Mouse (Mus musculus) G1E (cell line): ENCODE data around the gene Rbm4b. TPM values are rescaled to one million over a fixed set of nuclear protein-coding genes. Genes with fewer than 3 reads are reported as not detected.
"Not testable (repeated sequence)": the region's sequence is repeated elsewhere in the genome, so short reads cannot be mapped to it uniquely, and the experiment has no call there.

Experiments used
- ATAC-seq: 2 replicates; pipeline ENCODE4 v1.8.0; 2016; ENCODE audit warnings: mild to moderate bottlenecking; ENCODE audit not compliant: insufficient number of reproducible peaks, poor library complexity, low FRiP score, severe bottlenecking; ENCODE audit errors: extremely low read depth
- DNase-seq: peaks from one replicate; pipeline ENCODE4 v3.0.0; 2012; ENCODE audit warnings: low spot score
- H3K27me3 ChIP-seq: 2 replicates; pipeline ENCODE4 v1.6.1; 2012; ENCODE audit warnings: mild to moderate bottlenecking, low read length, inconsistent platforms; ENCODE audit not compliant: insufficient read depth
- H3K36me3 ChIP-seq: replicated peaks from 2 replicates; pipeline ENCODE3; 2012; ENCODE audit warnings: mild to moderate bottlenecking, inconsistent platforms
- H3K4me1 ChIP-seq: 2 replicates; pipeline ENCODE4 v1.6.1; 2012; ENCODE audit warnings: low read depth, low read length, inconsistent platforms, mixed read lengths; ENCODE audit not compliant: insufficient read depth
- H3K4me3 ChIP-seq: 2 replicates; pipeline ENCODE4 v1.5.1; 2012; ENCODE audit warnings: low read depth, mild to moderate bottlenecking, inconsistent platforms, low read length, moderate library complexity, mixed read lengths
- H3K9me3 ChIP-seq: replicated peaks from 2 replicates; pipeline ENCODE4 v1.6.1; 2012; ENCODE audit warnings: inconsistent platforms
- CTCF ChIP-seq: IDR thresholded peaks from 2 replicates; pipeline ENCODE4 v1.5.1; 2012; ENCODE audit warnings: low read depth, low read length, inconsistent platforms, mixed read lengths
- GATA1 ChIP-seq: IDR thresholded peaks from 2 replicates; pipeline ENCODE4 v1.6.1; 2012; ENCODE audit warnings: borderline replicate concordance, low read length, inconsistent platforms, mixed read lengths
- GATA2 ChIP-seq: IDR thresholded peaks from 2 replicates; pipeline ENCODE4 v1.6.1; 2012; ENCODE audit warnings: low read depth, low read length, inconsistent platforms, borderline replicate concordance
- POLR2AphosphoS5 ChIP-seq: IDR thresholded peaks from 2 replicates; pipeline ENCODE4 v1.6.1; 2012; ENCODE audit warnings: low read depth, low read length, inconsistent platforms; ENCODE audit not compliant: insufficient replicate concordance
- TAL1 ChIP-seq: conservative IDR thresholded peaks from 2 replicates; pipeline ENCODE4 v1.6.1; 2012; ENCODE audit warnings: low read depth, low read length, inconsistent platforms, mixed read lengths
- polyA plus RNA-seq: library from polyadenylated mRNA; stranded (reverse); fragments of >175 nt; gene quantifications from 2 replicates; pipeline ENCODE4 v1.2.3, GENCODE M21; 2012
- total RNA-seq, 2 experiments: library from RNA; stranded (forward) in 1 of 2; stranded (reverse) in 1 of 2; fragments of 200-1000 nt in 1 of 2; fragments of >200 nt in 1 of 2; fragmentation: Nextera tagmentation in 1 of 2; gene quantifications; 2 replicates each; pipeline ENCODE4 v1.2.3; 2014 to 2017

Gene Rbm4b
- total and polyA plus RNA-seq, 3 experiments: 5.1 to 20.7 (median 9.8) TPM

GRCm38 (mm10) chr19:4810746-4811062 is 54.4 kb downstream of the Rbm4b start:
- Histone ChIP-seq H3K4me3 (peak overlapping the region; percentile 99), H3K27me3 (no peaks in the 10 kb centered on the region), H3K9me3 (0 out of 2 replicates have a peak, but pooled peaks cover 3% of the 10 kb centered on the region), H3K4me1 (peaks cover 36% of the 10 kb centered on the region), H3K36me3 (peaks cover 27% of the 10 kb centered on the region)
- no peak for DNase-seq
- no peak for ATAC-seq
- TF ChIP-seq POLR2AphosphoS5: no peak
- TF ChIP-seq CTCF: no peak
- TF ChIP-seq TAL1: no peak
- TF ChIP-seq GATA2: no peak
- TF ChIP-seq GATA1: no peak

GRCm38 (mm10) chr19:4811063-4811908 is 55.0 kb downstream of the Rbm4b start, which contains the start of the genes Gm21992 and Rbm14:
Gene Gm21992 (minus strand): TSS chr19:4811612.
Gene Rbm14 (minus strand): TSS chr19:4811634.
- H3K4me1 ChIP-seq: peaks cover 30% of the 10 kb centered on the region
- peak; percentile 99 for DNase-seq
- 0 out of 2 replicates have a peak, but pooled peaks cover 3% of the 10 kb centered on the region for H3K9me3 ChIP-seq
- H3K4me3 ChIP-seq: peak within 1 kb of the TSS; percentile 99
- ATAC-seq: peak; percentile 96
- TF ChIP-seq TAL1 (no peak), POLR2AphosphoS5 (peak; percentile 60; the same call in 1 of the 2 replicates)
- H3K27me3 ChIP-seq: no peaks in the 10 kb centered on the region
- H3K36me3 ChIP-seq: peaks cover 22% of the 10 kb centered on the region

- no peaks in the 10 kb centered on the region for H3K27me3 ChIP-seq
- peaks cover 26% of the 10 kb centered on the region for H3K4me1 ChIP-seq
- peak overlapping the region; percentile 99 for H3K4me3 ChIP-seq
- ATAC-seq (no peak), DNase-seq (no peak)
- TF ChIP-seq GATA2: no peak
- TF ChIP-seq CTCF: no peak
- TF ChIP-seq TAL1: no peak
- no peak for TF ChIP-seq GATA1
- TF ChIP-seq POLR2AphosphoS5: no peak
- H3K36me3 ChIP-seq: peaks cover 17% of the 10 kb centered on the region
- 0 out of 2 replicates have a peak, but pooled peaks cover 3% of the 10 kb centered on the region for H3K9me3 ChIP-seq
Measured at GRCm38 (mm10) chr19:4811909-4812242, 55.6 kb downstream of the Rbm4b start.

- ATAC-seq, H3K9me3 ChIP-seq, H3K27me3 ChIP-seq, DNase-seq: not testable (repeated sequence)
- Histone ChIP-seq H3K4me3 (peak overlapping the region; percentile 99), H3K36me3 (peaks cover 13% of the 10 kb centered on the region), H3K4me1 (peaks cover 22% of the 10 kb centered on the region)
Measured at GRCm38 (mm10) chr19:4812334-4812949, 56.1 kb downstream of the Rbm4b start.

- TF ChIP-seq TAL1 (no peak), GATA1 (no peak), CTCF (no peak), POLR2AphosphoS5 (no peak)
- H3K36me3 ChIP-seq: peaks cover 7% of the 10 kb centered on the region
Measured at GRCm38 (mm10) chr19:4813015-4813414, 56.7 kb downstream of the Rbm4b start.

More at GRCm38 (mm10) chr19:4813015-4813414, 56.7 kb downstream of the Rbm4b start:
- Histone ChIP-seq H3K27me3 (peaks cover 5% of the 10 kb centered on the region; the same call in 1 of the 2 replicates), H3K4me1 (peaks cover 16% of the 10 kb centered on the region), H3K4me3 (no peak overlapping the region), H3K9me3 (0 out of 2 replicates have a peak, but pooled peaks cover 3% of the 10 kb centered on the region)
- ATAC-seq (no peak), DNase-seq (no peak)

Other genes starting within 250 kb of the Rbm4b start
- 2.4 and 26.3 TPM in 2 replicates for gene Pcx, start 246.0 kb upstream of the Rbm4b start, total RNA-seq (2014; fragmentation: Nextera tagmentation)
- gene Pcx, start 246.0 kb upstream of the Rbm4b start, total RNA-seq (2017): 2.2 and 2.5 TPM in 2 replicates
- gene Pcx, start 246.0 kb upstream of the Rbm4b start, polyA plus RNA-seq: 11.7 and 12.9 TPM in 2 replicates
- not detected in 2 replicates for gene Lrfn4, start 140.8 kb upstream of the Rbm4b start, total RNA-seq (2014; fragmentation: Nextera tagmentation)
- gene Lrfn4, start 140.8 kb upstream of the Rbm4b start, total RNA-seq (2017): 0.35 and 0.49 TPM in 2 replicates
- gene Lrfn4, start 140.8 kb upstream of the Rbm4b start, polyA plus RNA-seq: 0.54 and 0.66 TPM in 2 replicates
- gene Rce1, start 130.9 kb upstream of the Rbm4b start, total RNA-seq (2014; fragmentation: Nextera tagmentation): 16.3 and 21.9 TPM in 2 replicates
- gene Rce1, start 130.9 kb upstream of the Rbm4b start, total RNA-seq (2017): 16.0 and 19.7 TPM in 2 replicates
- gene Rce1, start 130.9 kb upstream of the Rbm4b start, polyA plus RNA-seq: 16.1 and 33.9 TPM in 2 replicates
- gene Gm960, start 57.8 kb upstream of the Rbm4b start, total RNA-seq (2014; fragmentation: Nextera tagmentation): not detected in 2 replicates
- gene Gm960, start 57.8 kb upstream of the Rbm4b start, total RNA-seq (2017): 0.46 and 0.93 TPM in 2 replicates
- gene Gm960, start 57.8 kb upstream of the Rbm4b start, polyA plus RNA-seq: 0.37 TPM in 1 of 2 replicates, not detected in the other
- 0.30 and 2.9 TPM in 2 replicates for gene Sptbn2, start 45.3 kb upstream of the Rbm4b start, total RNA-seq (2014; fragmentation: Nextera tagmentation)
- 0.12 and 0.16 TPM in 2 replicates for gene Sptbn2, start 45.3 kb upstream of the Rbm4b start, total RNA-seq (2017)
- 0.17 and 0.21 TPM in 2 replicates for gene Sptbn2, start 45.3 kb upstream of the Rbm4b start, polyA plus RNA-seq
- gene Rbm4, start 37.4 kb downstream of the Rbm4b start, total RNA-seq (2014; fragmentation: Nextera tagmentation): 50.8 and 72.4 TPM in 2 replicates
- 80.4 and 99.5 TPM in 2 replicates for gene Rbm4, start 37.4 kb downstream of the Rbm4b start, total RNA-seq (2017)
- 3.6 and 19.9 TPM in 2 replicates for gene Rbm4, start 37.4 kb downstream of the Rbm4b start, polyA plus RNA-seq
- gene Gm21992, start 55.1 kb downstream of the Rbm4b start, total RNA-seq (2014; fragmentation: Nextera tagmentation): 10.6 and 11.2 TPM in 2 replicates
- 32.1 and 40.1 TPM in 2 replicates for gene Gm21992, start 55.1 kb downstream of the Rbm4b start, total RNA-seq (2017)
- 1.7 and 9.0 TPM in 2 replicates for gene Gm21992, start 55.1 kb downstream of the Rbm4b start, polyA plus RNA-seq
- gene Rbm14, start 55.1 kb downstream of the Rbm4b start, total RNA-seq (2014; fragmentation: Nextera tagmentation): 70.3 and 82.1 TPM in 2 replicates
- gene Rbm14, start 55.1 kb downstream of the Rbm4b start, total RNA-seq (2017): 28.2 and 29.5 TPM in 2 replicates
- gene Rbm14, start 55.1 kb downstream of the Rbm4b start, polyA plus RNA-seq: 38.6 and 55.3 TPM in 2 replicates
- 17.3 and 20.6 TPM in 2 replicates for gene Ccs, start 82.8 kb downstream of the Rbm4b start, total RNA-seq (2014; fragmentation: Nextera tagmentation)
- 30.1 and 31.2 TPM in 2 replicates for gene Ccs, start 82.8 kb downstream of the Rbm4b start, total RNA-seq (2017)
- 61.4 and 69.4 TPM in 2 replicates for gene Ccs, start 82.8 kb downstream of the Rbm4b start, polyA plus RNA-seq
- gene Ccdc87, start 82.9 kb downstream of the Rbm4b start, total RNA-seq (2014; fragmentation: Nextera tagmentation): not detected in 2 replicates
- gene Ccdc87, start 82.9 kb downstream of the Rbm4b start, total RNA-seq (2017): 0.05 and 0.06 TPM in 2 replicates
- 0.03 TPM in 1 of 2 replicates, not detected in the other for gene Ccdc87, start 82.9 kb downstream of the Rbm4b start, polyA plus RNA-seq
- gene Ctsf, start 98.6 kb downstream of the Rbm4b start, total RNA-seq (2014; fragmentation: Nextera tagmentation): not detected in 2 replicates
- 0.38 and 0.41 TPM in 2 replicates for gene Ctsf, start 98.6 kb downstream of the Rbm4b start, total RNA-seq (2017)
- 0.05 TPM in 1 of 2 replicates, not detected in the other for gene Ctsf, start 98.6 kb downstream of the Rbm4b start, polyA plus RNA-seq
- gene Actn3, start 121.4 kb downstream of the Rbm4b start, total RNA-seq (2014; fragmentation: Nextera tagmentation): not detected in 2 replicates
- 0.16 and 0.52 TPM in 2 replicates for gene Actn3, start 121.4 kb downstream of the Rbm4b start, total RNA-seq (2017)
- gene Actn3, start 121.4 kb downstream of the Rbm4b start, polyA plus RNA-seq: 0.03 and 0.06 TPM in 2 replicates
- gene Zdhhc24, start 122.2 kb downstream of the Rbm4b start, total RNA-seq (2014; fragmentation: Nextera tagmentation): 15.9 and 19.5 TPM in 2 replicates
- gene Zdhhc24, start 122.2 kb downstream of the Rbm4b start, total RNA-seq (2017): 13.9 and 15.7 TPM in 2 replicates
- gene Zdhhc24, start 122.2 kb downstream of the Rbm4b start, polyA plus RNA-seq: 1.8 and 2.0 TPM in 2 replicates
- gene Bbs1, start 150.1 kb downstream of the Rbm4b start, total RNA-seq (2014; fragmentation: Nextera tagmentation): 5.2 and 5.5 TPM in 2 replicates
- gene Bbs1, start 150.1 kb downstream of the Rbm4b start, total RNA-seq (2017): 3.0 and 4.4 TPM in 2 replicates
- gene Bbs1, start 150.1 kb downstream of the Rbm4b start, polyA plus RNA-seq: 5.6 and 8.7 TPM in 2 replicates
- gene Dpp3, start 171.8 kb downstream of the Rbm4b start, total RNA-seq (2014; fragmentation: Nextera tagmentation): 41.5 and 45.4 TPM in 2 replicates
- 47.3 and 54.2 TPM in 2 replicates for gene Dpp3, start 171.8 kb downstream of the Rbm4b start, total RNA-seq (2017)
- 82.6 and 88.2 TPM in 2 replicates for gene Dpp3, start 171.8 kb downstream of the Rbm4b start, polyA plus RNA-seq
- gene Peli3, start 186.6 kb downstream of the Rbm4b start, total RNA-seq (2014; fragmentation: Nextera tagmentation): not detected in 2 replicates
- gene Peli3, start 186.6 kb downstream of the Rbm4b start, total RNA-seq (2017): 0.05 TPM in 1 of 2 replicates, not detected in the other
- gene Peli3, start 186.6 kb downstream of the Rbm4b start, polyA plus RNA-seq: not detected in 2 replicates
- 15.4 and 16.2 TPM in 2 replicates for gene Mrpl11, start 205.7 kb downstream of the Rbm4b start, total RNA-seq (2014; fragmentation: Nextera tagmentation)
- 87.0 and 91.6 TPM in 2 replicates for gene Mrpl11, start 205.7 kb downstream of the Rbm4b start, total RNA-seq (2017)
- gene Mrpl11, start 205.7 kb downstream of the Rbm4b start, polyA plus RNA-seq: 66.8 and 72.2 TPM in 2 replicates
- 0.83 TPM in 1 of 2 replicates, not detected in the other for gene Npas4, start 233.8 kb downstream of the Rbm4b start, total RNA-seq (2014; fragmentation: Nextera tagmentation)
- 0.05 and 0.06 TPM in 2 replicates for gene Npas4, start 233.8 kb downstream of the Rbm4b start, total RNA-seq (2017)
- not detected in 2 replicates for gene Npas4, start 233.8 kb downstream of the Rbm4b start, polyA plus RNA-seq